Mouse (Mus musculus) intestine, embryonic 14.5 days (tissue): ENCODE results near the gene Nos2. TPM values are rescaled to one million over a fixed set of nuclear protein-coding genes. Genes with fewer than 3 reads are reported as not detected.

Experiments used
- ATAC-seq: fragments of 200-750 bp; cut with Nextera tagmentation; replicated peaks from 2 replicates; pipeline ENCODE4 v1.8.0; 2017; ENCODE audit warnings: low read depth, moderate number of reproducible peaks, moderate TSS enrichment, moderate library complexity; ENCODE audit not compliant: low FRiP score, low TSS enrichment
- DNase-seq: peaks from one replicate; pipeline ENCODE4 v3.0.0-alpha.2; 2018; ENCODE audit warnings: low spot score
- H3K27ac ChIP-seq: fragments of 300-500 bp; sonication (generic); 2 replicates; pipeline ENCODE4 v1.5.1; 2014; ENCODE audit warnings: low read depth, mild to moderate bottlenecking, control low read depth
- H3K27me3 ChIP-seq: fragments of 300-500 bp; sonication (generic); replicated peaks from 2 replicates; pipeline ENCODE4 v1.6.1; 2014; ENCODE audit warnings: low read length, control low read depth; ENCODE audit not compliant: control insufficient read depth, insufficient read depth
- H3K36me3 ChIP-seq: fragments of 300-500 bp; sonication (generic); 2 replicates; pipeline ENCODE4 v1.6.1; 2014; ENCODE audit warnings: low read length, control low read depth; ENCODE audit not compliant: control insufficient read depth, insufficient read depth
- H3K4me1 ChIP-seq: fragments of 300-500 bp; sonication (generic); replicated peaks from 2 replicates; pipeline ENCODE4 v1.6.1; 2014; ENCODE audit warnings: low read length, control low read depth, mixed read lengths; ENCODE audit not compliant: control insufficient read depth, insufficient read depth
- H3K4me2 ChIP-seq: fragments of 300-500 bp; sonication (generic); 2 replicates; pipeline ENCODE4 v1.6.1; 2014; ENCODE audit warnings: low read length
- H3K4me3 ChIP-seq: fragments of 300-500 bp; sonication (generic); 2 replicates; pipeline ENCODE4 v1.5.1; 2014; ENCODE audit warnings: low read depth, low read length, control low read depth, mixed read lengths
- H3K9ac ChIP-seq: fragments of 300-500 bp; sonication (generic); 2 replicates; pipeline ENCODE4 v1.6.1; 2014; ENCODE audit warnings: mild to moderate bottlenecking, low read length
- H3K9me3 ChIP-seq: fragments of 300-500 bp; sonication (generic); 2 replicates; pipeline ENCODE4 v1.6.1; 2016; ENCODE audit warnings: low read length, control low read depth; ENCODE audit not compliant: control insufficient read depth
- WGBS: fragments of 180-500 bp; shearing (Covaris S2); extraction: QIAGEN DNeasy Blood & Tissue Kit; methylation state at CpG from one replicate; pipeline ENCODE4 v1.1.7; 2014; 5-methylcytosine and 5-hydroxymethylcytosine counted together
- polyA plus RNA-seq: library from polyadenylated mRNA; unstranded; fragments of >200 nt; fragmentation: Nextera tagmentation; extraction: Ambion mirVana; gene quantifications from 2 replicates; pipeline ENCODE4 v1.2.1, GENCODE M21; 2014

The Nos2 gene
- 1.2 TPM in 2 replicates for polyA plus RNA-seq

GRCm38 (mm10) chr11:78920411-78920939, at the start of gene Nos2:
Gene Nos2, plus strand, starts transcription at chr11:78920787.
- Histone ChIP-seq H3K4me2 (no peak within 1 kb of the TSS), H3K27me3 (peaks cover 23% of the 10 kb centered on the region), H3K9me3 (no peaks in the 10 kb centered on the region), H3K4me1 (0 out of 2 replicates have a peak, but pooled peaks cover 5% of the 10 kb centered on the region), H3K4me3 (no peak within 1 kb of the TSS), H3K9ac (no peak within 1 kb of the TSS), H3K27ac (no peak within 1 kb of the TSS), H3K36me3 (no peaks in the 10 kb centered on the region)
- 44% methylated on average over 6 of the region's 6 CpGs for WGBS
- no peak for ATAC-seq
- DNase-seq, result no peak

DNA sequence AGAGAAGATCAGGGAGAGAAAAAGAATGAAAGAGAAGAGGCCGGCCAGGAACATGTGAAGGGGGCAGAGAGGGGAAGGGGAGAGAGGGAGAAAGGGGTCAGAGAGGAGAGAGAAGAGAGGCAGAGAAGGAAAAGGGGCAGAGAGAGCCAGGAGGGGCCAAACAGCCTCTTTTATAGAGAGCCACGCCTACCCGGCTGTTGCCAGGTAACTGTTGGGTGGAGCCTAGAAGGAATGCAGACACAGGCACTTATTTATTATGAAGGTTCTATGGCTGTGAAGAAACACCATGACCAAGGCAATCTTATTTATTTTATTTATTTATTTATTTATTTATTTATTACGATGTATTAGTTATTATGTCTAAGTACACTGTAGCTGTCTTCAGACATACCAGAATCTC, 49.7 kb upstream of the Nos2 start:
- no peak overlapping the region for H3K27ac ChIP-seq
- H3K27me3 ChIP-seq, result no peaks in the 10 kb centered on the region
- H3K4me1 ChIP-seq, result no peaks in the 10 kb centered on the region
- H3K9me3 ChIP-seq, result no peaks in the 10 kb centered on the region
- H3K9ac ChIP-seq, result no peak overlapping the region
- H3K36me3 ChIP-seq, result no peaks in the 10 kb centered on the region
- 86% methylated on average over 4 of the region's 4 CpGs for WGBS
- no peak overlapping the region for H3K4me2 ChIP-seq
- no peak overlapping the region for H3K4me3 ChIP-seq
- ATAC-seq, result no peak
- DNase-seq, result no peak

GRCm38 (mm10) chr11:78872782-78873181, 47.8 kb upstream of the Nos2 start:
- H3K4me3 ChIP-seq, result no peak overlapping the region
- no peak overlapping the region for H3K27ac ChIP-seq
- H3K9ac ChIP-seq, result no peak overlapping the region
- H3K9me3 ChIP-seq, result no peaks in the 10 kb centered on the region
- WGBS, result 33% methylated on average over 2 of the region's 2 CpGs
- no peaks in the 10 kb centered on the region for H3K4me1 ChIP-seq
- no peaks in the 10 kb centered on the region for H3K36me3 ChIP-seq
- DNase-seq (no peak), ATAC-seq (no peak)
- H3K27me3 ChIP-seq, result no peaks in the 10 kb centered on the region
- no peak overlapping the region for H3K4me2 ChIP-seq

GRCm38 (mm10) chr11:78879727-78880126, 40.9 kb upstream of the Nos2 start:
- Histone ChIP-seq H3K4me3 (no peak overlapping the region), H3K9ac (no peak overlapping the region), H3K27ac (no peak overlapping the region), H3K4me2 (no peak overlapping the region), H3K4me1 (no peaks in the 10 kb centered on the region), H3K36me3 (no peaks in the 10 kb centered on the region), H3K27me3 (no peaks in the 10 kb centered on the region), H3K9me3 (no peaks in the 10 kb centered on the region)
- DNase-seq (no peak), ATAC-seq (no peak)
- 68% methylated on average over 3 of the region's 3 CpGs for WGBS

GRCm38 (mm10) chr11:78886693-78887092, 33.9 kb upstream of the Nos2 start:
- no peaks in the 10 kb centered on the region for H3K9me3 ChIP-seq
- no peak overlapping the region for H3K27ac ChIP-seq
- DNase-seq (no peak), ATAC-seq (no peak)
- no peaks in the 10 kb centered on the region for H3K27me3 ChIP-seq
- 87% methylated on average over 1 of the region's 1 CpGs for WGBS
- no peak overlapping the region for H3K4me2 ChIP-seq
- H3K9ac ChIP-seq, result no peak overlapping the region
- no peaks in the 10 kb centered on the region; the same call in 1 of the 2 replicates for H3K4me1 ChIP-seq
- no peaks in the 10 kb centered on the region for H3K36me3 ChIP-seq
- H3K4me3 ChIP-seq, result no peak overlapping the region

GRCm38 (mm10) chr11:78887102-78887971, 33.2 kb upstream of the Nos2 start:
- no peaks in the 10 kb centered on the region for H3K36me3 ChIP-seq
- no peak for ATAC-seq
- no peak for DNase-seq
- no peak overlapping the region for H3K4me2 ChIP-seq
- WGBS, result 47% methylated on average over 9 of the region's 9 CpGs
- H3K9me3 ChIP-seq, result no peaks in the 10 kb centered on the region
- H3K27me3 ChIP-seq, result no peaks in the 10 kb centered on the region
- no peak overlapping the region for H3K27ac ChIP-seq
- no peak overlapping the region for H3K4me3 ChIP-seq
- H3K9ac ChIP-seq, result no peak overlapping the region
- no peaks in the 10 kb centered on the region; the same call in 1 of the 2 replicates for H3K4me1 ChIP-seq

GRCm38 (mm10) chr11:78889156-78889555, 31.4 kb upstream of the Nos2 start:
- no peak overlapping the region for H3K4me3 ChIP-seq
- H3K27ac ChIP-seq, result no peak overlapping the region
- H3K9me3 ChIP-seq, result no peaks in the 10 kb centered on the region
- no peak overlapping the region for H3K9ac ChIP-seq
- WGBS, result 91% methylated on average over 4 of the region's 4 CpGs
- ATAC-seq, result no peak
- no peaks in the 10 kb centered on the region; the same call in 1 of the 2 replicates for H3K4me1 ChIP-seq
- no peaks in the 10 kb centered on the region for H3K36me3 ChIP-seq
- no peak for DNase-seq
- no peaks in the 10 kb centered on the region for H3K27me3 ChIP-seq
- H3K4me2 ChIP-seq, result no peak overlapping the region

DNA sequence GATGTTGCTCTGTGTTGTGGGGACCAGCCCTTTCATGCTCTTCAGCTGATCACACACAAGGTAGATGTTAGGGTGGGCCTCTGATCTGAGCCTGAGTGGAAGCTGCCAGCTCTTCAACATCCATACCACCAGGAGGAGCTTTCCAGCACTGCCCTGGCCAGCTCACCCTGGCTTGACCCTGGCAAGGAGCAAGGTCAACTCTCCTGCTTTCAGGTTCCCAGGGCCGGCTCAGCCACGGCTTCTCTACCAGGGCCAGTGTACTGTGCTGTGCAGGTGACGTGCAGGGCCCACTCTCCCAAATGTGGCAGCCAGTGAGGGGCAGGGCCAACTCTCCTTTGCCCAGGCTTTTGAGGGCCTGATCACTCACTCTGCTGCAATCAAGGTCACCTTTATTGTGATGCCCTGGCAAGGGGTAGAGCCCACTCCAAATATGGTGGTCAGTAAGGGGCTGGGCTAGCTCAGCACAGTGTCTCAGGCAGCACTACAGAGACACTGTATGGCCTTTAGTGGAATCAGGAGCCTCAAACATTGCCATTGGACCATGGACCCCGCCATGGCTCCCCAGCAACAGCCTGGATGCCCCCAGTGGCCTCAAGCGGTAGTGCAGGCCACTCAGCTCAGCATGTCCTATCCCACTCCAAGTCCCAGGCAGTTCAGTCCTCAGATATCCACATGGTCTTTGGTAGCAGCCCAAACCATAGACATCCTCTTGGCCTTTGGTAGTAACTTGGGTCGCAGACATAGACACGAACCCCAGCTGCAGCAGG, 24.0 kb upstream of the Nos2 start:
- DNase-seq, result no peak
- 73% methylated on average over 7 of the region's 7 CpGs for WGBS
- no peaks in the 10 kb centered on the region for H3K9me3 ChIP-seq
- H3K4me1 ChIP-seq, result no peaks in the 10 kb centered on the region
- H3K27me3 ChIP-seq, result no peaks in the 10 kb centered on the region
- H3K4me3 ChIP-seq, result no peak overlapping the region
- H3K36me3 ChIP-seq, result no peaks in the 10 kb centered on the region
- no peak overlapping the region for H3K27ac ChIP-seq
- no peak for ATAC-seq
- H3K9ac ChIP-seq, result no peak overlapping the region
- no peak overlapping the region for H3K4me2 ChIP-seq
